Mouse (Mus musculus) right cerebral cortex, postnatal 10 days (tissue): ENCODE results near the gene Smtn.
A peak's percentile ranks its signal among the peaks of the same experiment; 100 is the strongest.

Experiments
- DNase-seq, 2 experiments: peaks; one replicate each; pipeline ENCODE4 v3.0.0; 2021; ENCODE audit warnings: low spot score in 2 of 2

Gene Smtn

DNA sequence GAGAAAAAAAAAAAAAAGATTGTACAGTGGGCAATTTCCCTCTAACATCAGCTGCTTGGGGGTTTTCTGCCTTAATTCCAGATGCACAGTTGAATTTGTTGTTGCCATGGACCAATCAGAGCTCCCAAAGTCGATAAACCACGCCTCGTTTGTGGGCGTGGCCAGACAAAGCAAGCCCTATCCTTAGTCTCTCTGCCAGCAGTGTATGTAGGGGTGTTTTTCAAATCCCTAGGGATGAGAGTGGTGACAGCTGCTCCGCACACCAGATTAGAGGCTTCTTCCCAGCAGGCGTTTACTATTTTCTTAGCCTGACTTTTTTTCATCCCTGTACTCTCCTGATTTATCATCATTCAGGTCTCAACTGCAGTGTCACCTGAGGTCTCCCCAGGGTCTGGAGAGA lies 7.6 kb upstream of the Smtn start:
- no peak for DNase-seq

DNA sequence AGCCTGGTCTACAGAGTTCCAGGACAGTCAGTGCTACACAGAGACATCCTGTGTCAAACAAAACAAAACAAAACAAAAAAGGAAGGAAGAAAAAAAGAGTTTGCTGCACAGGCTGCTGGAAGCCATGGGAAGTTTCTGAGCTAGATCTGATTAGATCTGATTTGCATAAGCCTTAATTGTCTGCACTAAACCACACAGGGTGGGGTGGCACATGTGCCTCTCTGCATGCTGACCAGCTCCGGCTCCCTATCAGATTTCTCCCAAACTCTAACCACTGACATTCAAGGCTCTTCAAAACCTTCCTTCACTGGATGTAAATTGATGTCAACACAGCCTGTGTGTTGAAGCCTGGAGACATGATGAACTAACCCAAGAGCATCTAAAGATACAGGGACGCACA lies 6.6 kb upstream of the Smtn start:
- DNase-seq: no peak

DNA sequence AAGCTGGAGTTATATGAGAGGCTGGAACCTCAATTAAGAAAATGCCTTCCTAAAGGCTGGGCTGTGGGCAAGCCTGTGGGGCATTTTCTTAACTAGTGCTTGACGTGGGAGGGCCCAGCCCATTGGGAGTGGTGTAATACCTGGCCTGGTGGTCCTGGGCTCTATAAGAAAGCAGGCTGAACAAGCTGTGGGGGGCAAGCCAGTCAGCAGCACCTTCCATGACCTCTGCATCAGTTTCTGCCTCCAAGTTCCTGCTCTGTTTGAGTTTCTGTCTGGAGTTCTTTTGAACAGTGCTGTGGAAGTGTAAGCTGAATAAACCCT lies 5.8 kb upstream of the Smtn start:
- no peak for DNase-seq

DNA sequence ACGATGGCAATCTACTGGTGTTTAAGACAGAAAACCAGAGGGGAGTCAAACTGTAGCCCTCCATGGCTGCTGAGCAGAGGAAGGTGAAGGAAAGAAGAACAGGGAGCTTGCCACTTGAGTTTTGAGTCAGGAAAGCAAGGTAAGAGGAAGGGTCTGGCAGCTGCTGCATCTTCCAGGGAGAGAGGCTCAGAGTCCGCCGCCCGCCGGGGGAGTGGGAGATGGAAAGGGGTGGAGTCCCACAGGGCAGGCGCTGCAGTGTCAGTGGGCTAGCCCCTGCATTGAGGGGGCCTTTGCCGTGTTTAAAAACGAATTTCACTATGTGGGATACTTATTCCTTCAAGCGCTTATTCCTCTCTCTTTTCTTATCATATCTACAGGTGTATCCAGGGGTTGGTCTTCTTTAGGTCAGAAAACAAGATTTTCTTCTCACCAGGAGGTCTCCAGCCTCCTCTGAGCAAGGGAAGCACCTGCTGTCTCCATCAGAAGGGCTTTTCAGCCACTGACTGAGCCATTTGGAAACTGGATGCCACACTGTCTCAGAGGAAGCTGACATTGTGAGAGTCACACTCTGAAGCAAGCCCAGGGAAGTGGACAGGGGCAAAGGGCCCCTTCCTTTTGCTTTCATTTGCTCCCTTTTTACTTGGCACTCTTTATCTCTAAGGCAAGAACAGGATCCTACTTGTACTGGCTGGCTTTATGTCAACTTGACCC lies 5.3 kb upstream of the Smtn start:
- DNase-seq: no peak

DNA sequence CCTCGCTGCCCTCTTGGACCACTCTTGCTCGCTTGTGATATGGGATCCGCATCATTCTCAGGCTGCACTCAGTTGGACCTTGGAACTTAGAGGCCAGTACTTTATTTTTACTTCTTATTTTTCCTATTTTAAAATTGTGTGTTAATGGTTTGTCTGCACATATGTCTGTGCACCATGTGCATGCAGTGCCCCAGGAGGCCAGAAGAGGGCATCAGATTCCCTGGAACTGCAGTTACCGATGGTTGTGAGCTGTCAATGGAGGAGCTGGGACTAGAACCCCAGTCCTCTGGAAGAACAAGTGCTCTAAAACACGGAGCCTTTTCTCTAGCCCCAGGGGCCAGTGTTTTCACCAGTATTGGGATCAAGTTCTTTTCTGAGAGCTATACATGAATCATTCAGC lies 4.0 kb upstream of the Smtn start:
- DNase-seq: no peak

DNA sequence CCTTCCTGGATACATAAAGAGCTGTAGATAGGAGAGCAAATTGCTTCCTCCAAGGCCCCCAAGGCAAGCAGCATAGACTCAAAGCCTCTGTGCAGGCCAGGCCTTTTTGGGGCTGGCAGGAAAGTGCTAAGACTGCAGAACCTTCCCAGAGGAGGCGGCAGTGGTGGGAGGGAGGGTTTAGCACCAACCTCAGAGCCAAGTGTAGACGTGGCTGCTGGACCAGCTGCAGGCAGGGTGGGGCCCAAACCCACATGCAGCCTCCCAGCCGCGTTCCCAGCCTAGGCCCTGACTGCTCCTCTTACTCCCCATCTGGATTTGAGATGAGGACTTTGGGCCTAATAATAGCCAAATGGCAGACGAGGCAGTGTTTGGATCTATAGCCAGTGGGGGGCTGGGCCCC lies 2.6 kb upstream of the Smtn start:
- no peak for DNase-seq

DNA sequence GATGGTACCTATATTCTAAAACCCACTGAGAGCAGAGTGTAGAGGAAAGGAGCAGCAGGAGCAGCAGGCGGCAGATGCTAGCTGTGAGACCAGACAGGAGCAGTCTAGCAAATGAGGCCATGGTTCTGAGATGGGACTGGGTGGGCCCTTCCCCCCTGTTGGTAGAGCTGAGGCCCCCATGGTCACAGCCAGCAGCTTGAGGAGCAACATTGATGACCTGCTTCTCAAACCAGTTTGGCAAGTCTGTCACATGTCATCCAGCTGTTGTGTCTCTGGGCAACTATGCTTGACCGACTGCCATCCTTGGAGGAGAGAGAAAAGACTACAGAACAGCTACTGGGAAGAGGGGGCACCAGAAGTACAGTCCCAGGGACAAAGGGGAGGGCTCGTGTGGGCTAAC lies 1.5 kb upstream of the Smtn start:
- DNase-seq: peak in 1 of 2 experiments; percentile 18

DNA sequence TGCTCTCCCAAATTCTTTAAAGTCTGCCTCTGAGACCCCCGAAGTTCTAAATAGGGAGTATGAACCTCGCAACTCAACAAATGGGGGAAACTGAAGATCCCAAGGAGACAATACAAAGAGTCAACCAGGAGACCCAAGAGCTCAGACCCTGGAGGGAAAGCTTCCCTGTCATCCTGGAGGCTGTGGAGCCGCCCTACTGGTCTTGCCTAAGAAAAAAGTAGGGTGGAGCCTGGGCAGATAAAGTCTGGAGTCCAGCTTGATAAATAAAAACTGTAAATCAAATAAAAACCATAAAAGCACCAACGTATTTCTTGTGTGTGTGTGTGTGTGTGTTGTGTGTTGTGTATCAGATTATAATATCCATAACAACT lies 601 bp downstream of the Smtn start:
- DNase-seq: peak in 1 of 2 experiments; percentile 24

DNA sequence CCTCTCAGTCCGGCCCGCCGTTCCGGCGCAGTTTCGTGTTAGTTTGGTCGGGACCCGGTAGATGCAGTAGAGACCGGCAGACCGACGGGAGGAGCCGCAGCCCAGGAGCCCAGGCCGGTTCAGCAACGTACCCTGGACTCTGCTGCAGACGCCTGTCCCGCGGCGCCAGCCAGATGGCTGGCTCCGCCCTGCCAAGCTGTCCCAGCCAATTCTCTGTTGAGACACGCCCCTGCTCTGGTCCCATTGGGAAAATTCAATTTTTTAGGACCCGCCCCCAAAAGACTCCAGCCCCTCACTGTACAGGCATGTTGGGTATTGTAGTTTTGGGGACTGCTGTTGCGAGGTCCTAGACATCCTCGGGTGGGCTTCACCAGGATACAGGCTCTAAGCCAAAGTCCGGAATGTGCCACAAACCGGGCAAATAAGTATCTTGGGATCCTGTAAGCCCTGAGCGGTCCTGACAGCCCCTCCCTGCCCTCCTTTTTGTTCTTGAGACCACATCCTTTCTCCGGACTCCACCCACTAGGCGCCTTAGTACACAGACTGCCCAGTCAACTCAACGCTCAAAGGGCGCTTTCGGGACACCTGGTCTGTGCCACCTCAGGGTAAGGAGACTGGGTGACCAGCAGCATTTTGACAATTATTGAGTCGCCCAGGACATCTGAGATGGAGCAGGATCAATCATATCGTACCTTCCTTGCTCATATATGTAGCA lies 1.1 kb downstream of the Smtn start:
- DNase-seq: peak; percentile 93 to 95

DNA sequence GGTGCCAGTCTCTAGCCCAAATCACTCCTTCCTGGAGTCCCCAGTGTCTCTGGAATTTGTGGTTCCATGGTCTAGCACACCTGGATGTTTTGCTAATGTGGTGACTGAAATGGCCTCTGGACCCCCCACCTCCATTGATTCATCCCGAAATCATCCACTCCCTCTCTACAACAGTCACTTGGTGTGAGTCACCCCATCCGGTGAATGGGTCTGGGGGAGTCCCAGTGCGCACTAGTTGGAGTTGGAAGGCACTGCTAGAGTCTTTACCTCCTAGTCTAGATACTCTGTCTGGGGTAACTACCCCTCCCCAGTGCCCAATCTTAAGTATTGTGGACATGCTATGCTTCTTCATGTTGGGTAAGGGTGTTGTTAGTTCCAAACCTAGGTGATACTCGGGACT lies 2.1 kb downstream of the Smtn start:
- no peak for DNase-seq

DNA sequence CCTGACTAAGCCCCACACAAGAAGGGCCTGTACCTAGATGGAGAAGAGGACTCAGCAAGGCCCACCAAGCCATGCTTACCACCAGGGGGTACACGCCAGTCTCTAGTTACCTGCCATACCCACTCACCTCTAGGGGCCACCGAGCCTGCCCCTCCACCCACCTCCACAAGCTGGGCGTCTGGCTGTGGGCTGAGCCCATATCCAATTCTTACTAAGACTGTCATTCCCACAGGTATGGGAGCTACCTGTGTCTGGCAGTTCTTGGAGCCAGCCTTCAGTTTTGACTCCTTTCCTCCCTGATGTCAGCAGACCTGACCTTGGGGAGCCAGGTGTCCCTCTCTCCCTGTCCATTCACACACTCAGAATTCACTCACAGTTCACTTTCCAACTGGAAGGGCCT lies 2.7 kb downstream of the Smtn start:
- DNase-seq: peak in 1 of 2 experiments; percentile 21

DNA sequence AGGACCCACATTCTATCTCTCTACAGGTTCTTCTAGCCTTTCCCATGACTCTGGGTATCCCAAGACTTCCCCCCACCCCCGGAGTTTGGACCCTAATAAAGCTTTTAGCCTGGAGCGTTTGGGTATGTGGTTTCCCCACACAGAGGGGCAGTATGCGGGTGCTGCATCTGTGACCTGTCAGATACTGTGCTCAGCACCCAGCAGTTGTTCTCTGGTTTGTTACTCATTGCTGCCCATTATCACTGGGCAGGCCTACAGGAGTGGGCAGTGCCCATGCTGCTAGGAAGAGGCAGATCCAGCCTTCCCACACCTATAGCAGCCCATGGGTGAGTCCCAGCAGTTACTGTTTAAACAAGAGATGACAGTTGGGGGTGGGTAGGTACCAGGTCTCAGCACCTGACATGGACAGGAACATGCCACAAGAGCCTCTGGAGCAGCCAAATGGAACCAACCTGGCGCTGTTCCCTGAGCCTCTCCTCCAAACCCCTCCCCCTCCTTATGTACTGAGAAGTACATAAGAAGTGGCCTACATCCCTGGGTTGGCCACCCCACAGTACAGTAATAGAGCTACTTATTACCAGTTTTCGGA lies 3.6 kb downstream of the Smtn start:
- peak in 1 of 2 experiments; percentile 24 for DNase-seq

DNA sequence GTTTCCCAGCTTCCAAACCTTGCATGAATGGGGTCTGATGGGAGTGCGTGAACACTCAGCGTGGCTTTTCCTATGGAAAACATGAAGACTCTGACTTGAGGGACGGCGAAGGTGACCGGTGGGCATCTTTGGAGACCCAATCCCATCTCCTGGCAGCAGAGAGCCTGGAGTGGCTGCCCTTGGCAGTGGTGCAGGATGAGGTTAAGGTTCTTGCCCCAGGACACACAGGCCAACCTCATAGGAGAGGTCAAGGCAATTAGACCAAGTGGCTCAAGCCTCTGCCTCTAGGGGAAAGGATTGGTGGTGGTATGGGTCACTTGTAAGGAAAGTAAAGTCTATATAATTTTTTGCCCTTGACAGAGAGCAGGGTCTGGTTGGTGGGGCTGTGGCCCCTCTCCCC lies 4.3 kb downstream of the Smtn start:
- no peak for DNase-seq

DNA sequence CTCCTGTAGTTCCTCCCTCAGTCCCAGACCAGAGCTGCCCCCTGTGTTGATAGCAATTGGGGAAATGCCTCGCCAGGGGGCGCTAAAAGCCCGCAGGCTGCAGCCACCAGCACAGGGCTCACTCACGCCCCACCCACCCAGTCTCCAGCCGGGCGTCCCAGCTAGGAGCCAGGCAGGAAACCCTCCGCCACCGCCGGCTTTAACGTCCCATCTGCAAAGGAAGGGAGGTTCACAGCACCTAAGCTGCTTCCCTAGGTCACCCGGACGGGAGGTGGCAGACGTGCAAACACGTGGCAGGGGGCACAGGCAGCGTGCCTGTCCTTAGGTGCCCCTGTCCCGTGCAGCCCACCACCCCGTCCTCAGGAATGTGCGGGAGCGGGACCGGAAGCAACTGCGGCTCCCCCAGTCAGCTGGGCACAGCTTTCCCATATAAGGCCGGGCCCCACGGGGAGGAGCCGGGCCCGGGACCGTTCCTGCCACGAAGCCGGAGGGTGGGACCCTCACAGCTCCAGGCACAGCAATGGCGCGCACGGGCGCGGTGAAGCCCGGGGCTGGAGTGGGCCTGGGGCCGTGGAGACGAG lies 4.9 kb downstream of the Smtn start:
- peak; percentile 93 to 96 for DNase-seq

DNA sequence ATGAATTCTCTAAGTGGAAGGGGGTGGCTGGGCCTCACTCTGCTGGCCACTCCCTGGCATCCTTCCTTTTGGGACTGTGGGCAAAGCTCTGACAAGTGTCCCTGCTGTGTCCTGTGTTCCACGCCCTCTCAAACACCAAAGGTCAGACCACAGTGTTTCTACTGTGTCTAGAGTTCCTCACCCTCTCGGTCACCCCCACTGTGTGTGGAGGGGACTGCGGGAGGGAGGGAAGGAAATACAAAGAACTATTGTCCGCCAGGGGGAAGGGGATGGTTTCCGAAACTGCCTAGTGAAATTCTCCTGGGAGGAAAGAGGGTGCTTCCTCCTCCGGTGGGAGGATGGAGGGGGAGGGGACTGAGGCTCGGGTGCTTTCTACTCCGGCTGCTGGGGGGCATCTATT lies 5.5 kb downstream of the Smtn start:
- no peak for DNase-seq

DNA sequence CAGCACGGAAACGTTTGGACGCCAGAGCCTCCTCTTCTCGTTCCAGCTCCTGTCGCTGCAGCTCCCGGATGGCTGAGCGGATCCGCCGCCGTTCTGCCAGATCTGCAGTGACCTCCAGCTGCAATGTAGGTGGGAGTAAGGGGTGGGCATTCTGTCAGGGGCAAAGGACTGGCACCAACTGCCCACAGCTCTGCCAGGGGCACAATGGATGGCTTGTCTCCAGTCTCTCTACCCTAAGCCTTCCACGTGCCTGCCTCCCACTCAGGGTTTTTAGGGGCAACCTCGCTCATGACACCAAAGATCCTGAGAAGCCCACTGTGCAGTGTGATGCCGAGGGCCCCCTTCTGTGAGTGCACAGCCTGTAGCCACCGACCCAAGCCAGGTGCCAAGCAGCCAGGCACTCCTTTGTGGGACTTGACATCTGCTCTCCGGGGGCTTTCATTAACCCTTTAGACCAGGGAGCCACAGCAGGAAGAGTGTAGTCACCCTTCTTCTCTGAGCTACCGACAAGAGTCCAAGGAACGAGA lies 6.9 kb downstream of the Smtn start:
- peak in 1 of 2 experiments; percentile 24 for DNase-seq

DNA sequence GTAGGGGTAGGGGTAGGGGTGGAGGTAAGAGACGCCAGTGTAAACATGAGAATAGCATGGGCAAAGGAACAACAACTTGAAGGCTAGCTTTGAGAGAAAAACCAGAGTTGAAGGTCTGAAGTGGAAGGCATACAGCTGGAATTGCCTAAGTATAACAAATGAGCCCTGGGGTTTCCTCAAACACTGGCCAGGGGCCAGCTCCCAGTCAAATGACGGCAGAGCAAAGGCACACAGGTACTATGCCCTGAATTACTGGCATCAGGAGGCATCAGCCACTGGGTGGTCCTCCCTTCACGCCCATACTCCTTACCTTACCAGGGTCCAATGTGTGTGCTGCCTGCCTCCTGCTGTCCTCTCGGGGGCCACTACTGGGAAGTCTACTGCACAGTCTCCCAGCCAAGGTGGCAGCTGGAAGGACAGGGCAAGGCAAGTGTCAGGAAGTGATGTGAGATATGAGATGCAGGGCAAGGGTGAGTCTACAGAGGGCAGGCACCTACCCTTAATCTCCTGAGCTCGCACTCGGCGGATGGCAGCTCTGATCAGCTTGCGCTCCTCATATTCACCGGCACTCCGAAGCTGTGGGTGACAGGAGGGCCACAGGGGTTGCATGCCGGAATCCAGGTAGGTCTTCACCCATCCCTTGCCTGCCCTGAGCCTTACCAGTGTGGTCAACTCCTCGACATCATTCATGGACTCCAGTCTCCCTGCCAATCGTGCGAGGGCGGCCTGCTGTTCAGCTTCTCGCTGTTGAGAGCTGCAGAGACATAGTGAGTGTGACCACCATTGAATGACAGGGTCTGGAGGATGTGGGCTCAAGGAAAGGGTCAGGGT lies 8.1 kb downstream of the Smtn start:
- DNase-seq: peak in 1 of 2 experiments; percentile 20

DNA sequence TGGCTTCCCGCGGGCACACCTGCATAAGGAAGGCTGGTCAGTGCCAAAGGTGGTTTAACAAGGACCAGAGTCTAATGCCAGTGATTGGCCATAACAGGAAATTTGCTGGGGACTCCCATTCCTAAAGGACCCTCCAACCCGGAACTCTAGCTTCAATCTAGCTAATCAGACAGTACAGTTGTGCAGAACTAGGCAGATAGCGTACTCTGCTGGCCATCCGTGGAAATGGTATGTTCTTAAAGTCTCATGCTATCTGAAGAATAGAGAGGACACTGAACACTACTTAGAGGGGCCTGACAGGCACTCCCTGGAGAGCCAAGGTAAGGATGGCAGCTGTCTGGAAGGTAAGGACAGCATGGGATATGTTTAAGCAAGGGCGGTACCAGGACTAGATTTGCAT lies 8.8 kb downstream of the Smtn start:
- DNase-seq: peak in 1 of 2 experiments; percentile 75

DNA sequence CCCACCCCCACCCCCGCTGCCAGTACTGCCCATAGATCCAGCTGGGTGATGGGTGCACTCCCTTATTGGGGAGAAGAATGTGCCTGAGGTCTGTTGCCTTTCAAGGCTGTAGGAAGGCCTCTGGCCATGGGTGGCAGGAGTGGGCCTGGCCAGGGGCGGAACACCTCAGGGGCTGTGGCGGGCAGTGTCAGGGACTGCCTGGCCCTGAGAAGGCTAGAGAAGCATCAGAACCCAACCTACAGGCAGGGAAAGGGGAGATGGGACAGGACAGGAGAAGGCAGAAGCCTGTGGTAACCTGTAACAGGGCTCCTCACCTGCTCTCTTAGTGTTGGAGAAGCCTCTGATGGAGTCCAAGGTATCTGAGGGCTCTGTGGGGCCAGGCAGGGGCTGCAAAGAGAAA lies 9.7 kb downstream of the Smtn start:
- DNase-seq: no peak

DNA sequence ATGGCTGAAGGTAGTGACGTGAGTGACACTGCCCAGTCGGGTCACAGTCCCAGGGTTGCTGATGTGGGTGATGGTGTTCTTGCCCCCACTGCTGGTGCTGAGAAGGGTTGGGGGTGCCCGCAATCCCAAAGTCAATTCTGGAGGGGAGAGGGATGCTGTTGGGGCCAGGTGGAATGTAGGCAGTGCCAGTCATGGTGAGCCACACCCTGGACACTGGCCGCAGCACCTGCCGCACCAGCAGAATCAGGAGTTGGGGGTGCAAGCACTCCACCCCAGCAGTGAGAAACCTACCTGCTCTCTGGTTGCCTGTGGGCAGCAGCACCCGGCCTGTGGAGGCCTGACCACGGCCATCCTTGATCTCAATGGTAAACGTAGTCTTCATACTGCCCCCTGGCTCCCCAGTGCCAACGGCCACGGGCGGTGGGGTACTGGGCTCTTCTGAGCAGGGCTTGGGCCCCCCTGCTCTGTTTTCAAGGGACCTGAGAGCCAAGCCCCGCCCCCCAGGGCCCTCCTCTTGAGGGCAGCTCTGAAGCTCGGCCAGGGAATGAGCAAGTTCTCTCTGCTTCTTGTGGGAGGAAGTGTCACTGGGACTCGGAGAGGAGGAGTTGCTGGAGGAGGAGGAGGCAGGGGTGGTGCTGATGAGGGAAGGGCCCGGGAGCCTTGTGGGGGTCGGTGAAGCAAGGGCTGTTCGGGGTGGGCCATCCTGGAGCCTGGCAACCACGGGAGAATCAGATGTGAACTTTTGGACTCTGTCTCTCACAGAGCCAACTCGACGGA lies 10.7 kb downstream of the Smtn start:
- DNase-seq: no peak

DNA sequence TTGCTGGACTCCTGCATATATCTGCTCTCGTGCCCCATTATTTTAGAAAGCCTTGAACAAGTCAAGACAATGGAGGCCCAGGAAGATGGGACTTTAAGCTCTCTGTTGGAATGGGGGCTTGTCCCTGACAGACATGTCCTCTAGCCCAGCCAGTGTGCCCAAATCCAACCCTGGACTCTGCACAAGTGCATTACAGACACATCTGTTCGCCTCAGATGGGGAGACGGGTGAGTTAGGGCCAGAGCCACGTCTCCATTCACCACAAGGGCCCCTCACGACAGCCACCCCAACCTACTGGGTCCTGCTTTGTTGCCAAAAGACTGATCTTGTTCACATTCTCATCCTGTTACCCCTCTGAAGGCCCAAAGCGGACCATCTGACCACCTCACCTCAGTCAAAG lies 12.2 kb downstream of the Smtn start:
- no peak for DNase-seq
